Comparison of ENCODE assay signal across 9 mouse cellular contexts in the genomic region with DNA sequence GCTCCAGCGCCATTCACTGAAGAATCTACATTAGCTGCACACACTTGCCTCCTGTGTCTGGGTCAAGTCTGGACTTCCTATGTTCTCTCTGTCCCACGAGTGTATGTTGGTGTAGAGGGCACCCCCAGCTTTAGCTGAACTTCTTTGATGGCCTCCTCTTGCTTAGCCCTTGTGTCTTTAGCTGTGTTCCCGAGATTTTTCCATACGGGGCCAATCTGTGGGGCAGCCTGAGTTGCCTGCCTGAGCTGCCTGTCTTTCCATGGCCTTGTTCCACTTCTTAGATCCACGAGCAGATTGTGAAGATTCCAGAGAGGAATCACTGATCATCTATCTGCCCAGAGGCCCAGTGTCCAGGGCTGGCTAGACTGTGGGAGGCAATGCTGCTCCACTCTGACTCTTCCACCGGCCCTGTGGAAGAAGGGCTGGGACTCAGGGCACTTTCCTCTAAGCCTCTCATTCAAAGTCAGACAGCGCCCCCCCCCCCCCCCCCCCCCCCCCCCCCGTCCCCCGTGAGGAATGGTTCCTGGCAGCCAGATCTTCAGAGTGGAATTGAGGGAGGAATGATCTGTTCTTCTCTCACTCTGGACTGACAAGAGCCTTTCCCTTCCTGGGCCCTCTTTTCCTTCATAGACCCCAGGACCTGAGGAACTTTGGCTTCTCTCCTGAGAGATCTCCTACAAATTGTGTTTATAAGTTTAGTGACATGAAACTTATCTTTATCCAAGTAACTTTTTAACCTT. TPM values are rescaled to one million over a fixed set of nuclear protein-coding genes. Genes with fewer than 3 reads are reported as not detected.
DNase-seq lines count a peak whose midpoint lies in the region; ATAC-seq lines count a peak whose summit lies in the region.
"Had no signal": no experiment of that assay in that cellular context is flagged by ENCODE, and none has a peak within 500 bp of the region (broad histone marks: within the 10 kb centered on the region; RNA-seq: fewer than 3 reads in every experiment).

No protein-coding gene starts in this region.

- no peak for ATAC-seq in kidney, embryonic 15.5 days (replicated peaks; ENCODE audit: low FRiP score)
- no peak for ATAC-seq in embryonic facial prominence, embryonic 13.5 days (ENCODE audit: insufficient number of reproducible peaks, insufficient read depth, low FRiP score, low TSS enrichment, low read depth)

- H3K4me1 ChIP-seq in kidney, embryonic 15.5 days = peaks cover 12% of the 10 kb centered on the region
- H3K4me1 ChIP-seq in embryonic facial prominence, embryonic 13.5 days = peaks cover 23% of the 10 kb centered on the region

- H3K36me3 ChIP-seq in kidney, embryonic 15.5 days = no peaks in the 10 kb centered on the region
- no peaks in the 10 kb centered on the region for H3K36me3 ChIP-seq in embryonic facial prominence, embryonic 13.5 days

- no peak overlapping the region for H3K4me3 ChIP-seq in kidney, embryonic 15.5 days (replicated peaks)
- H3K4me3 ChIP-seq in embryonic facial prominence, embryonic 13.5 days = no peak overlapping the region

- peak overlapping the region; percentile 15; the same call in 1 of the 2 replicates for H3K4me2 ChIP-seq in kidney, embryonic 15.5 days
- peak overlapping the region; percentile 35; the same call in 1 of the 2 replicates for H3K4me2 ChIP-seq in embryonic facial prominence, embryonic 13.5 days

- no peaks in the 10 kb centered on the region for H3K9me3 ChIP-seq in kidney, embryonic 15.5 days (replicated peaks)
- H3K9me3 ChIP-seq in embryonic facial prominence, embryonic 13.5 days = no peaks in the 10 kb centered on the region

- H3K9ac ChIP-seq in kidney, embryonic 15.5 days = no peak overlapping the region
- H3K9ac ChIP-seq in embryonic facial prominence, embryonic 13.5 days = peak overlapping the region; percentile 33; the same call in 1 of the 2 replicates

- DNase-seq in kidney, adult 18-20 months = no peak
- peak; percentile 26 for DNase-seq in kidney, postnatal 14 days
- peak; percentile 28 for DNase-seq in neural tube, embryonic 10.5 days (ENCODE audit: extremely low spot score, low spot score)
- DNase-seq in left cerebral cortex, adult 8-10 months (ENCODE audit: low spot score in 2 of 2) = no peak
- no peak for DNase-seq in cerebellum, postnatal 10 days
- no peak for DNase-seq in MN1 (ENCODE audit: low spot score)

- 39% methylated on average over 6 of the region's 9 CpGs for WGBS in kidney, embryonic 15.5 days
- WGBS in embryonic facial prominence, embryonic 13.5 days = 37% methylated on average over 6 of the region's 9 CpGs

- H3K27ac ChIP-seq in kidney, embryonic 15.5 days = peak overlapping the region; percentile 91
- peak overlapping the region; percentile 84 for H3K27ac ChIP-seq in embryonic facial prominence, embryonic 13.5 days

- no peaks in the 10 kb centered on the region for H3K27me3 ChIP-seq in kidney, embryonic 15.5 days
- H3K27me3 ChIP-seq in embryonic facial prominence, embryonic 13.5 days = no peaks in the 10 kb centered on the region

RNA-seq across cellular contexts. Expression of gene Gm17387, which starts 12.1 kb away (rescaled TPM):
- polyA plus RNA-seq in kidney, embryonic 15.5 days (2015; fragmentation: Nextera tagmentation; extraction: Ambion mirVana) = not detected in 2 replicates
- polyA plus RNA-seq in embryonic facial prominence, embryonic 13.5 days (2015; fragmentation: Nextera tagmentation; extraction: Ambion mirVana) = not detected in 2 replicates
- not detected for total RNA-seq in left cerebral cortex, adult 8-10 months (2022)
- total RNA-seq: MEL had no signal

RNA-seq across cellular contexts. Expression of gene B4galnt4, which starts 19.9 kb away (rescaled TPM):
- 12.4 and 15.4 TPM in 2 replicates for polyA plus RNA-seq in kidney, embryonic 15.5 days (2015; fragmentation: Nextera tagmentation; extraction: Ambion mirVana)
- 26.4 and 27.4 TPM in 2 replicates for polyA plus RNA-seq in embryonic facial prominence, embryonic 13.5 days (2015; fragmentation: Nextera tagmentation; extraction: Ambion mirVana)
- total RNA-seq in left cerebral cortex, adult 8-10 months (2022) = 10 to 100 TPM; 64.5 to 81.0 (median 79.2) TPM

RNA-seq across cellular contexts. Expression of gene Ifitm6, which starts 23.3 kb away (rescaled TPM):
- 1.3 and 2.2 TPM in 2 replicates for polyA plus RNA-seq in kidney, embryonic 15.5 days (2015; fragmentation: Nextera tagmentation; extraction: Ambion mirVana)
- polyA plus RNA-seq in embryonic facial prominence, embryonic 13.5 days (2015; fragmentation: Nextera tagmentation; extraction: Ambion mirVana) = 0.45 TPM in 1 of 2 replicates, not detected in the other
- under 1 TPM in 2 of 4 experiments, not detected in 2; 0.87 to 0.88 TPM for total RNA-seq in left cerebral cortex, adult 8-10 months (2022)
- total RNA-seq: MEL had no signal

RNA-seq across cellular contexts. Expression of gene Ifitm3, which starts 30.5 kb away (rescaled TPM):
- 187 and 205 TPM in 2 replicates for polyA plus RNA-seq in kidney, embryonic 15.5 days (2015; fragmentation: Nextera tagmentation; extraction: Ambion mirVana)
- polyA plus RNA-seq in embryonic facial prominence, embryonic 13.5 days (2015; fragmentation: Nextera tagmentation; extraction: Ambion mirVana) = 98.1 and 109 TPM in 2 replicates
- total RNA-seq in left cerebral cortex, adult 8-10 months (2022) = 10 to 100 TPM; 12.2 to 26.6 (median 17.7) TPM

RNA-seq across cellular contexts. Expression of gene Pkp3, which starts 37.0 kb away (rescaled TPM):
- 7.8 and 7.9 TPM in 2 replicates for polyA plus RNA-seq in kidney, embryonic 15.5 days (2015; fragmentation: Nextera tagmentation; extraction: Ambion mirVana)
- 36.1 and 46.2 TPM in 2 replicates for polyA plus RNA-seq in embryonic facial prominence, embryonic 13.5 days (2015; fragmentation: Nextera tagmentation; extraction: Ambion mirVana)
- under 1 TPM in 1 of 4 experiments, not detected in 3; 0.57 TPM for total RNA-seq in left cerebral cortex, adult 8-10 months (2022)
- total RNA-seq: MEL had no signal

Comparison
In these comparisons a context has a peak if more than half of its experiments do, and no peak if none do; other contexts are left out.
1. DNase-seq: peak in kidney, postnatal 14 days (single experiment) and neural tube, embryonic 10.5 days (single experiment); none in kidney, adult 18-20 months (single experiment), left cerebral cortex, adult 8-10 months (0 of 2), cerebellum, postnatal 10 days (0 of 2) and MN1 (single experiment).